Mouse (Mus musculus) neural tube, embryonic 10.5 days (tissue): ENCODE measurements around the gene Zfp61.

Experiments used
- DNase-seq: peaks from one replicate; pipeline ENCODE4 v3.0.0-alpha.2; 2017; ENCODE audit warnings: low spot score; ENCODE audit errors: extremely low spot score

The Zfp61 gene

GRCm38 (mm10) chr7:24300771-24301282 is at the start of gene Zfp61:
Gene Zfp61 (minus strand): TSS chr7:24301232.
- DNase-seq: peak; percentile 79

DNA sequence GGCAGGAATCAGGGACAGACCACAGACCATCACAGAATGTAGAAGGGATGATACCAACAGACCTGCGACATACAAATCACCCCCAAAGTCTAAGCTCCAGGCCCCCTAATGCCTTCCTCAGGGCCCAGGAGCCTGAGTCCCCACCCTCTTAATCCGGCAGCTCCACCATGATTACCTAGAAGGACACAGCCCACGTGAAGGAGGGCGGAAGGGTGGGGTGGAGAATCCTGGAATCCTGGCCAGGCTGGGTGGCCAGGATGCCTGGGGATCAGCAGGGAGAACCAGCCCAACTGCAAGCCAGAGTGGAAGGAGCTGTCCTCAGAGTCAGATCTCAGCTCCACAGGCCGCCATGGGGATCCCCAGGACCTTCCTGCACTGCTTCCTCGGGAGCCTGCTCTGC is 47.9 kb upstream of the Zfp61 start, which contains the start of gene Lypd5:
Gene Lypd5, plus strand, starts transcription at position 301 of the 400 bp plus-strand sequence.
- DNase-seq: no peak

DNA sequence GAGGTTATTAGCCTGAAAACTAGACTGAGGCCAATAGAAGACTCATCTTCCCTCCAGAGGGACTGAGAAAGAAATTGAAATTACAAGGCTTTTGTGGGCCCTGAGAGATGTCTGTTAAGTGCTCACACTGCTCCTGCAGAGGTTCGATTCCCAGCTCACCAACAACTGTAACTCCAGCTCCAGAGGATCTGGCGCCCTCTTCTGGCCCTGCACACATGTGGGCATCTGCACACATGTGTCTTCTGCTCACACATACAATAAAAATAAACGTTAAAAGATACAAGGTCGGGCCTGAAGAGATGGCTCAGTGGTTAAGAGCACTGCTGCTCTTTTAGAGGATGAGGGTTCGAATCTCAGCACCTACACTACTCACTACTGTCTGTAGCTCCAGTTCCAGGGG is 45.4 kb upstream of the Zfp61 start:
- no peak for DNase-seq

DNA sequence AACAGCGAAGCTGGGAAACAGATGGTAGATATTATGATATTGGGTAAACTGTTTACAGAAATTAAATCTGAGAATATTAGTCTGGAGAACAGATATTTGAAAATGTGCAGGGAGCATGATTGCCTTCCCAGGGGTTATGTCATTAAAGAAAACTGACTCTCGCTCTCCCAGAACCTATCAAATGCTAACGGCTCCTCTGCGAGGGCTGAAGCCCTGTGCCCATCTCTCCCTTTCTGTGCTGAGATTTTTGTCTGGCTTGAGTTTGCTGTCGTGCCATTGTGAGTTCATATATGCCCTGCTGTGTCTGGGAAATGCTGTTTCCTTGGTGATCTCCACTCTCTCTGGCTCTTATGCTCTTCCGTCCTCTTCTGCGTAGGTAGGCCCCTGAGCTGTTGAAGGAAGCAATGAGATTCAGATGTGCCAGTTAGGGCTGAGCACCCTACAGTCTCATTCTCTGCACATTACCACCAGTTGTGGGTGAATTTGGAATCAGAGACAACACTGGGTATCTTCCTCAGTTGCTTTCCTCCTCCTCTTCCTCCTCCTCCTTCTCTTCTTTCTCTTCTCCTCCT is 42.8 kb upstream of the Zfp61 start:
- no peak for DNase-seq

DNA sequence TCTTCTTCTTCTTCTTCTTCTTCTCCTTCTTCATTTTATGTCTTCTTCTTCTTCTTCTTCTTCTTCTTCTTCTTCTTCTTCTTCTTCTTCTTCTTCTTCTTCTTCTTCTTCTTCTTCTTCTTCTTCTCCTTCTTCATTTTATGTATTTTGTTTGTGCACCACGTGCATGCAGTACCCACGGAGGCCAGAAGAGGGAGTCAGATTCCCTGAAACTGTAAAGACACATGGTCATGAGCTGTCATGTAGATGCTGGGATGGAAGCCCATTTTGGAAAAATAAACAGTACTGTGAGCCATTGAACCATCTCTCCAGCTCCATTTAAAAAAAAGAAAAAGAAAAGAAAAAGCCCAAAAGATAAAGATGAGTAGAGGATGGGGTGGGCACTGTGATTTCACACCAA is 37.2 kb upstream of the Zfp61 start:
- DNase-seq: no peak

- peak; percentile 53 for DNase-seq
Measured at GRCm38 (mm10) chr7:24335699-24336309, 34.8 kb upstream of the Zfp61 start.

- no peak for DNase-seq
Measured at GRCm38 (mm10) chr7:24333304-24333986, 32.4 kb upstream of the Zfp61 start, which contains the start of gene Tescl. Gene Tescl (minus strand): TSS chr7:24333936.

DNA sequence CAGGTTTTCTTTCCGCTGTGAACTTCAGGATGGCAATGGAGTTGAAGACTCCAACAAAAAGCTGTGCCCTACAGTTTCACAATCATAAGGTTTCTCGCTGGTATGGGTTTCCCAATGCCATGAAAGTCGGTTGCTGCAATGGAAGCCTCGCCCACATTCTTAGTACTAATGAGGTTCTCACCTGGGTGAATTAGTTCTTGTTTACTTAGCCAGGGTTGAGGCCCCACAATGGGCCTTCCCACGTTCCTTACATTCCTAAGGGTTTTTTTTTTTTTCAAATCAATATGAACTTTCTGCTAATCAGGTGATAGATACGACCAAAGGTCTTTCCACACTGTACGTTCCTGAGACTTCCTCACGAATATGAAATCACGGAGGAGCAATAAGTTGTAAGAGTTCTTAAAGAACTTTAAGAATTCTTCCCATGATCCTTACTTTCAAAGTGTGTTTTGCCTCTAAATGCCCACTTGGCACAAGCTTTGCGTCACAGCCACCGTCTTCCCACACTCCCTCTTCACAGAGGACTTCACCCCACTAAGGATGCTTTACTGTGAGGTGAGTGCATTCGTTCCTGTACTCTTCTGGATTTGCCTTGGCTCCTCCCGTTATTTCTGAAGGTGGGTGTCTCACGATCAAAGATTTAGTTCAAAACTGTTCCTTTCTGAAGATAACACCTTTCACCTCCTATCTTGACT is 26.4 kb upstream of the Zfp61 start:
- DNase-seq: no peak

DNA sequence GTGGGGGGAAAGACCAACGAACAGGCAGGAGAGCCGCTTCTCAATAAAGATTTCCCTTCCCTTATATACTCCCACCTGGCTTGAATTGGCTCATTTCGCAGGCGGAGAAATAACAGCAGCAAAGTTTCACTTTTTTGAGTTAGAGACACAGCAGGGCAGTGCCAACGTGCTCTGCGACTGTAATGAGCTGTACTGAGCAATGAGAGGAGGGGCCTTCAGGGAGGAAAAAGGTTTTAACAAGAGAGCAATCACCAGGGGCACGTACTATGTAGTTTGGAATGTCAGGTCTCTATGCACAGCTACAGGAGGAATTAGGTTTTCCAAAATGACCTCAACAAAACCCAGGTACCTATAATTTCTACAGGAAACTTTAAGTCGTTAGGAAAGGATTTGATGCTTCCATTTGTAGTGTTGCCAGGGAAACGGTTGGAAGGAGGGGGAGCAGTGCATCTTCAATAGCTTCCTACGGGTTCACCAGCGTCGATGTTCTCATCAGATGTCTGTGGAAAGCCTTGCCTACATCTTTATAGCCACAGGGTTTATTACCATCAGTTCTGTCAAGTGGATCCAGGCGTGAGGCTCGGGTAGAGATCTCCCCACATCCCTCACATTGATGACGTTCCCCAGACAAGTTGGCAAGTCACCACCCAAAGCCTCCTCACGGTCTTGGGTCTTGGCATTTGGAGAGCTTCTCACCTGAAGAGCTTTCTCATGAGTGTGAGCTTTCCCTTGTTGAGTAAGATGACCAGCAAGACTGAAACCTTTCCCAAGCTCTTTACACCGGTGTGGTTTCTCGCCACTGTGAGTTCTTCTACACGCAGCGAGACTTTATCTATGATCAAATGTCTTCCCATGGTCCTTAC is 25.5 kb upstream of the Zfp61 start:
- no peak for DNase-seq

- DNase-seq: peak; percentile 24
Measured at GRCm38 (mm10) chr7:24325675-24326128, 24.7 kb upstream of the Zfp61 start.

DNA sequence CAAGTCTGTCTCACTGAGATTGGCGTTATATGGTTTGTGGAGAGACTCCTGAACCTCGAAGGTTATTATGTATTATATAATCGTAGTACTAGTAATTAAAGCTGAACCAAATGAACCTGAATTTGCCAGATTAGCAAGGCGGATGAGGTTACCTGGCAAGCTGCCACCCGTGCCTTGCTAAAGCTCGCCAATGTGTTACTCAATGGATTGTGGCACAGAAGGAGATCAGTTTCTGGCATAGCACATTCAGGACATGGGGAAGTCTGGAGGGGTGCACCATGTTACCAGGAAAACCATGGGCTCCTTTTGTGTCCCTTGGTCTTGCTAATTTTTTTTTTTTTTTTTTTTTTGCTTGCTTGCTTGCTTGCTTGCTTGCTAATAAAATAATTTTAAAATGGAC is 24.2 kb upstream of the Zfp61 start:
- DNase-seq: no peak

DNA sequence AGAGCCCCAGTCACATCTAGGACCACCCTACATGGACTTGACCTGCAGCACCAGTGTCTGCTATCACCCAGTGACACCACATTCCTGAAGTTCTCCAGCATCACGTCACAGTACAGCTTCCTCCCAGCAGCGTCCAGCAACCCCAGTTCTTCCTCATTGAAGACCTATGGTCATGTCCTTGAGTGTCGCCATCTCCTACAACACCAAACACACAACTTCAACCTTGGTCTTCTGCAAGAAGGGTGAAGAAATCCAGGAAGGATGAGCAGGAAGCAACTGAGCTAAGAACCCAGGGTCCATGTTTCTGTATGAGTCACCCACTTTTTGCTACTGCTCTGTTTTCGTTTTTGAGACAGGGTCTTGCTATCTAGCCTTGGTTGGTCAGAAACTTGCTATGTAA is 21.6 kb upstream of the Zfp61 start:
- DNase-seq: no peak

DNA sequence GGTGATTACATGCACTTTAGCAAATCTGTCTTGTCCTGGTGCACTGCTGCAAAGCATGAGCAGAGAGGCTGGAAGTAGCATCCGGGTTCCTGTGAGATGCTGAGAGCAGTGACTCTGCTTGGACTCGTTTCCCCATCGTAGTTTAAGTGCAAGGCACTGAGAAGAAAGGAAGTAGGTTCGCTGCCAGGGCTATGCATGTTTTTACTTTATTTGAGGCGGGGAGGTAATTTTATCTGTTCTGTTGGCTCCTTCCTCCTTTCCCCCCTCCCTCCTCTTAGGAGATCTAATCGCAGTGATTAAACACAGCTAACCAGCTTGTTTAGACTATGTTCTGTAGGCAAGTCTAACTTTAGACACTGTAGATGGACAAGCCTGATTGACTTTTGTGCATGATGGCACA is 17.9 kb upstream of the Zfp61 start:
- DNase-seq: no peak

DNA sequence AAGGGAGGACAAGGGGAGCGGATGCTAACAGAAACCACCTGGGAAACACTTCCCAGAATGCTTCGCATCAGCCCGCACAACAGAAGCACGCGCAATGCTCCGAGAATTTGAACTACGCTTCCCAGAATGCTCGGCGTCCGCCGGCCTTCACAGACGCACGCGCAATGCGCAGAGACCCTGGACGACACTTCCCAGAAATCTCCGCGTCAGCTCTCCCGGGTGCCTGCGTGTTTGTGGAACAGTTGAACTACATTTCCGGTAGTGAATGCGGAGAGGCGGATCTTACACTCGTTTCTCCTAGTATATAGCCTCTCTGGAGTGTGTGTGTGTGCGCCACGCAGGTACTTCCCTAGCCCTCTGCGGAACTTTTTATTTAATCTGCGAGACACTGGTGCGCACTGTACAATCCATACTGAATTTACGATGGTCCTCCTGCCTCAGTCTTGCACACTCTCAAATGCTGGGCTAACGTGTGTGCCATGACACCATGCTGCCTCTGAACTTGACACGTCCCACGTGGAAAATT is 15.6 kb upstream of the Zfp61 start, which contains the start of gene Zfp94:
Gene Zfp94, minus strand, starts transcription at position 100 of the 526 bp plus-strand sequence.
- peak; percentile 89 for DNase-seq

GRCm38 (mm10) chr7:24315726-24316566 is 14.9 kb upstream of the Zfp61 start:
- no peak for DNase-seq

DNA sequence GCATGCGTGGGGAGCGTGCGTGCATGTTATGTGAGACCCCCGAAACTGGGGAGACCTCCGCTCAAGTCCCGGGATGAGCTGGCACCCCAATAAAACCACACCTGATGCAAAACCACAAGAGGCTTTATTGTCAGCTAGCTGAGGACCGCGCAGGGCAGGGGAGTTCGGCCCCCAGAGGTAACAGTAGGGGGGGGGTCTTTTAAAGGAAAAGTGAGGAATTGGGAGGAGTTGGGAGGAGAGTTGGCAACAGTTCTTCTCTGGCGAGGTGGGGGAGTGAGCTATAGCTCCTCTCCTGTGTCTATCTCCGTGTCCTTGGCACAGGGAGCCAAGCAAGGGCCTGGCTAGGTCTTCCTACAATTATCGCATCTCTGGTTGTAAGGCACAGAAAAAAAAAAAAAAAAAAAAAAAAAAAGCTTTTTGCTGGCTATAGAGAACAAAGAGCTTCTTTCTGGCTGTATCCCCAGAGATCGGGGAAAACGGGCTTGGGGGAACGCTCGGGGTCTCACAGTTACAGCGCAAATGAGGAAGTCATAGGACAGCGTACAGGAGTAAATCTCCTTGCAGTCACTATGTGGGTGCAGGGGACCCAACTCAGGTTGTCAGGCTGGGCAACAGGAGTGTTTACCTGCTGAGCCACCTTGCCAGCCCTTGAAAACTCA is 1.1 kb downstream of the Zfp61 start:
- DNase-seq: peak; percentile 43

DNA sequence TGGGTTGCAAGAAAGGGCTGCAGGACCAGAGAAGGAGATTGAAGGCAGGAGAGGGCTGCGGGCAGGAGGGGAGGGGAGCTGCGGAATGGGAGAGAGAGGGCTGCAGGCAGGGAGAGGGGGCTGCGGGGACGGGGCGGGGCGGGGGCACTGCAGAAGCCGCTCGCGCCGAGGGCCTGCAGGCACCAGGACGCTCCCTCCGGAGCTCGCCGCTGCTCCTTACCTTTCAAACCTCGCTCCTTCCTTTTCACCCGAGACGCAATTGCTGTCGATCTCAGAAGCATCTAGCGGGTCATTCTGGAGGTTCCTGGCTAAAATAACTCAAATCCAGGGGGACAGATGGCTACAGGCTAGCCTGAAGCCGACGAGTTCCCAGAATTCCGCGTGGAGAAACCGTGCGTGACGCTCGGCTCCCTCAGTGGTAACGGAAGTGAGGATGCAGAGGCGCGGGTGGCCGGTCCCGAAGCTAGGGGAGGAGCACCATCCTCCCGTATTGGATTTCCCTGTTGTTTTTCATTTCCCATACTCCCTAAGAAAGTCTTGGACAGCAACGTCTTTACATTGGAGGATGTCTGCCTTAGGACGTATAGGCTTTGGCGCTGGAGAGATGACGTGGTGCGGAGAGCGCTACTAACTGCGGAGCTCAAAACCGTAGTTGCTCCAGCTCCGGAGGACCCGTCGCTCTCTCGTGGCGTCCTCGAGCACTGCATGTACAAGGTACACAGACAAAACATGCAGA is 1.9 kb downstream of the Zfp61 start:
- peak; percentile 81 for DNase-seq

GRCm38 (mm10) chr7:24298635-24298972 is 2.4 kb downstream of the Zfp61 start:
- no peak for DNase-seq
